Mouse (Mus musculus): ENCODE data around the gene Ell3.

Ell3 gene

GRCm38 (mm10) chr2:121447006-121447405 is 2.9 kb upstream of the Ell3 start:
- no peak for DNase-seq

DNA sequence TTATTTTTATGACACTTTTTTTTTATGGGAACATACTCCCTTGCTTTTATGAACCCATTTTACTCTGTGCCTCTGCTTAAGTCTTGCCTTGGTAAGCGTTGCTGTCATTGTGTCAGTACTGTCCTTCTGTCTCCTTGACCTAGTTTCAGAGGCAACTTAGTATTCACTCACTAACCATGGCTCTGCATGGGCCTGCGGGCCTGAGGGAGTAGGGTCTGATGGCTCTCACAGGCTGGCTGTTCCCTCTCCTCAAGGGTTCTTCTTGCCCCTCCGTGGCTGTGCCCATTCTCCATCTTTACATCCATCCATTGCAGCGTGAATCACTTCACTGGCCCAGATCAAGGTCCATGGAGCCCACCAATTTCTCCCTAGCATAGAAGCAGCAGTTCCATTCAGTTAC is 2.4 kb upstream of the Ell3 start:
- DNase-seq, result no peak

DNA sequence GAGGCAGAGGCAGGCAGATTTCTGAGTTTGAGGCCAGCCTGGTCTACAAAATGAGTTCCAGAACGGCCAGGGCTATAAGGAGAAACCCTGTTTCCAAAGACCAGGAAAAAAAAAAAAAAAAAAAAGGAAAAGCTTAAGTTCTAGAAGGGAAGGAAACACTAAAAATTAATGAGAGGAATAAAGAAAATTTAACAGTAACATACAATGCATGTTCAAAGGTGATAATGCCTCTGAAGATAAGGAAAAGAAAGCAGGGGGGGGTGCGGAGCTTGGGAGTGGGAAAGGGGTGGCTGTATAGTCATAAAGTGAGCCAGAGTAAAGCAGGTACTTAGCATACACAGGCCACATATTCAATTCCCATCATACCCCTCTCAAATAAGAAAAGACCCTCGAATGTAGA is 1.0 kb upstream of the Ell3 start:
- no peak for DNase-seq

- DNase-seq, result no peak
Observed at GRCm38 (mm10) chr2:121443068-121443349, 1.1 kb downstream of the Ell3 start.

DNA sequence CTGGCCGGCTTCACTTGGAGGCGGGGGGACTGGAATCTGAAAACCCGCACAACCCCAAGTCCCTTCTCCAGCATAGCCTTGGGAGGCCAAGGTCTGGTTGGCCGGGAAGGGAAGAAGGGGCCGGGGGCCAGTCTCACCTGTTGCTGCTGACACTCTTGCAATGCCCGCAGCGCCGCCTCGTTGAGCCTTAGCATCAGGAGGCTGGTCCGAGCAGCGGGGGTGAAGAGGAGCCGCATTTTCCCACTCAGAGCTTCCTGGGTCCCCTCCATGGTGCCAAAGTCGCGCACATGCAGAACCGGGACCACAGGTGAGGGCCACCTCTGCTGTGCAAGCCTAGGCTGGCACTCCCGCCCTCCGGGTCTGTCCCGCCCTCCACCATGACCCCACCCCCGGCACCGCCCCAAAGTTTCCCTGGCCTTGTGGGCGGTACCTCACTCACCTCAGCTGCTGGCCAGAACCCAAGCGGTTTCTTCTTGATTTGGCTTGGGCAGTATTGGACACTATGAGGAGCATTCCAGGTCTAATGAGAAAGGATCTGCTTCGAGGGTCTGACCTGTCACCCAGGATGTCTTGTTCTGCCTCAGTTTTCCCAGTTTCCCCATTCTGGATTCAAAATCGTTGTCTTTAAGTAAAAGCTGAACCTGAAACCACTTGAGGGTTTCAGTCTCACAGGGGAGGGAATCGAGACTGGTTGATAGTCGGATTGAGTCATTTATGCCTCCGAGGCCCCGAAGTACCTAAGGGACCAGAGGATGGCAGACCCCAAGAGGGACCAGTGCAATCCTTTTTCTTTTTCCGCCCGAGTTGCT is 1.6 kb downstream of the Ell3 start:
- DNase-seq, result no peak

GRCm38 (mm10) chr2:121441800-121442199 is 2.3 kb downstream of the Ell3 start:
- no peak for DNase-seq

DNA sequence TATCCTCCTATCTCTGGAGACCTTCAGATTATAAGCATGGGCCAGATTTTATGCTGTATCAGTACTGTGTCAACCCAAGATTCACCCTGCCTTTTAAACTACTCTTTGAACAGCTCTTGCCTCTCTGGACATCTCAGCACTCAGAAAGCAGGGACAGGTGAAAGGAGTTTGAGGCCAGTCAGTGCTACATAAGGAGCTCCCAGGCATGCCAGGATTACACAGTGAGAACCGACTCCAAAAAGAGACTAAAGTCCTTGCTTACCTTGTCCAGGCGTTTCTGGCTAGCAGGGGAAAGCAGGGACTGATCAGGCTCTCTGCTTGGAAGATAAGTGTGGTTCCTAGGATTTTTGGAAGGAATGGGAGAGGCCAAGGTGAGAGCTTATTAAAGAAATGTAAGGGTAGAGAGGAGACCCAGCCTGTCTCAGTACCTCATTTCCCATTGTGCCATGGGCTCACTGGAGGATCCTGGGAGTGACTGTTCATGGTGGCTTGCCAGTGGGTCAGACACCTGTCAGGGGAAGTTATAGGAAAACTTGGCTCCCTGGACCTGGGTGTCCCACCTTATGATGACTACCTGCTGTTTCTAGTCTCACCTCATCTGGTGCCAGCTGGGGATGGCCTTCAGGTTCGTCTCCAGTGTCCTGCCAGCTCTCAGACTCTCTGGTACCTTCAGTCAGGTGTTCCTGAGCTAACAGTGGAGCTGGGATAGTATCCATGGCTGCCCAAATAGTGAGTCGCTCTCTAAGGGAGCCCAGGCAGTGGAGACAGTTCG is 3.1 kb downstream of the Ell3 start:
- DNase-seq, result no peak

DNA sequence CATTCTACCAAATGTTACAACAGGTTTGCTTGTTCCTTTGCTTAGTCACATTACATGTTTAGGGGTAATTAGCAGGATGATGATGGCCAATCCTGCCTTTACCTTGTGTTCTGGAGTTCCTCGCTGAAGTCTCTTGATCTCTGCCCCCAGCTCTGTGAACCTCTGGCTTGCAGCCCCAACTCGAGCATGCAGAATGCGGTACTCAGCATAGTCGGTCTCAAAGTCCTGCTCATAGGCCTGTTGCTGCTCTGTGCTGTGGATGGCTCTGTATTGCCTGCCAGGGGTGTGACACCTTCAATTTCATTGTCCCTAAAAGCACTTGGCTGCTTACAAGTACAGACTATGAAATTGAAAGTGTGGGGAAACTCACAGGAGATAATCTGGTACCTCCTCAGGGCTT is 4.3 kb downstream of the Ell3 start:
- DNase-seq, result no peak

DNA sequence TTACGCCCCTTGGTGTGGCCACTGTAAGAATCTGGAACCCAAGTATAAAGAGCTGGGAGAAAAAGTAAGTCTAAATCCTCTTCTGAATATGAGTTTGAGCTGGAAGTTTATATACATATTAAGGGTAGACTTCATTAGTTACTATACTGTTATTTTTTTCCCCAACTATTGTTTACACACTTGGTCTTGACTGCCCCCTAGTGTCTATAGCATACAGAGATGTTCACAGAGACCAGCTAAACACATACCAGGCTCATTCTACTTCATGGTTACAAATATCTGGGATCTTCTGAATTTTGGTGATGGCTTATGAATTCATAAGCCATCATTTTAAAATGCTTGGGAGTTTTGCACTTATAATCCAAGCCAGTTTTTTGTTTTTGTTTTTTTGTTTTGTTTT is 9.2 kb downstream of the Ell3 start:
- DNase-seq, result no peak

GRCm38 (mm10) chr2:121425890-121426289 is 18.2 kb downstream of the Ell3 start:
- DNase-seq, result no peak

- DNase-seq, result no peak
Observed at GRCm38 (mm10) chr2:121423166-121423565, 20.9 kb downstream of the Ell3 start.

DNA sequence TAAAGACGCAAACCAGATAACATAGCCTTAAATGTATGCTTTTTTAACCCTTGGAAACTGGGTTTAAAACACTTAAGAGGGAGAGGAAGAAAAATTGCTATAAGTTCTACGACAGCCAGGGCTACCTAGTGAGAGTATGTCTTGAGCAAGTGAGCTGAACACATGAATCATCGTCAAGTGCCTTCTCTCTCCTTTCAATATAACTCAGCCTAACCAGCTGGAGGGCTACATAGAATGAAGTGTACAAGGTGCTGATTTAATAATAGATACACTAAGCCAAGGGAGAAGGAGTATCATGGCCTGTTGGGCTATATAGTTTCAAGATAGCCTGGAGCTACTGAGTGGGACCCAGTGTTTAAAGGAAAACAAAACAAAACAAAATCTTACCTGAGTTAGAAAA is 25.6 kb downstream of the Ell3 start:
- DNase-seq, result no peak

- DNase-seq, result no peak
Observed at GRCm38 (mm10) chr2:121416356-121416755, 27.7 kb downstream of the Ell3 start.

GRCm38 (mm10) chr2:121415591-121415990 is 28.5 kb downstream of the Ell3 start:
- no peak for DNase-seq

- DNase-seq, result no peak
Observed at GRCm38 (mm10) chr2:121415103-121415502, 29.0 kb downstream of the Ell3 start.

DNA sequence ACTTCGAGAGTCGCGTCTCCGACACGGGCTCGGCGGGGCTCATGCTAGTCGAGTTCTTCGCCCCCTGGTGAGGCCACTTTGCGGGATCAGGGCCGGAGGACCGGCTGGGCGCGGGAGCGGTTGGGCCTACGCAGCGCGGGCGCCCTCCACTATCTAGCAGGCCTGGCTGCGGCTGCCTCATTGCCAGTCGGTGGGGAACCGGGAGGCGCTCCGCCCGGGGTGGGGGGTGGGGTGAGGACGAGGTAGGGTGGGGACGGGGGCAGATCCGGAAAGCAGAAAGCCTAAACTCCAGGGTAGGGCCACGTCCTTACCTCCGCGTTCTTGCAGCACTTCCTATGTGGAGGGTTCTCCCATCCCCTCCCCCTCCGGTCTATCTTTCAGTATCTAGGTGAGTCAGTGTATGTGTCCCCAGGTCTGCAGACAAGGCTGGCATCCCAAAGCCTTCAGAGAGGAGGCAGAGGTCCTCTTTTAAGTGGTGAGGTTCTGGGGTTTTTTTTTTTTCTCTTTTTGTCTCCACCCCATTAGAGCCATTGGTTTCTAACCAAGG is 29.9 kb downstream of the Ell3 start:
- DNase-seq, result no peak

DNA sequence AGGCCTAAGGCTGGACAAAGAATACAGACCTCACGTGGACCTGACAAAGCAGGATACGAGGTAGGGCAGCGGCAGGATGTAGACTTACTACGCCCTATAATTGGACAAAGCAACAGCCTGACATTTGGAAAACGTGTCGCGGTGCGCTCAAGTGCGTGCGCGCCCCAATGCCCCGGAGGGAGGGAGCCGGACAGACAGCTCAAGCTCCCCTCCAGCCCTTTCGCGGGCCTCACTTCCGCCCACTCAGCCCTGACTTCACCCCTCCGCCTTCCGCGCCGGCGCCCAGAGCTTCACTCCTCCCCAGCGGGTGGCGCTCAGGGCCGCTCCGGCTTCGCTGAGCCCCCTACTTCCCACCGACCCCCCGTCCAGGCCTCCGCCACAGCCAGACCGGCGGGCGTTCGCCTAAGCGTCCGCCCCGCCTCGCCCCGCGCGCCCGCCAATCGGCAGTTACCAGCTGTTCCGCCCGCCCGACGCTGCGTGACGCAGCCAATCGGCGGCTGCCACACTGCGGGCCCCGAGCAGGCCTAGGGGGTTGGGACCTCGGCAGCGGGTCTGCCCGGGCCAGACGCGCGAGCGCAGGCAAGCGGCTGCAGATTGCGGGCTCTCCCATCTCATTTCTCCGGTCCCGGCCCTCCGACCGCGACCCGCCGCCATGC is 30.6 kb downstream of the Ell3 start, which contains the start of the genes Pdia3 and Catsper2:
TSS of gene Pdia3 (plus strand) at position 389 of the 656 bp plus-strand sequence.
TSS of gene Catsper2 (minus strand) at position 406 of the 656 bp plus-strand sequence.
- peak; percentile 95 for DNase-seq

DNA sequence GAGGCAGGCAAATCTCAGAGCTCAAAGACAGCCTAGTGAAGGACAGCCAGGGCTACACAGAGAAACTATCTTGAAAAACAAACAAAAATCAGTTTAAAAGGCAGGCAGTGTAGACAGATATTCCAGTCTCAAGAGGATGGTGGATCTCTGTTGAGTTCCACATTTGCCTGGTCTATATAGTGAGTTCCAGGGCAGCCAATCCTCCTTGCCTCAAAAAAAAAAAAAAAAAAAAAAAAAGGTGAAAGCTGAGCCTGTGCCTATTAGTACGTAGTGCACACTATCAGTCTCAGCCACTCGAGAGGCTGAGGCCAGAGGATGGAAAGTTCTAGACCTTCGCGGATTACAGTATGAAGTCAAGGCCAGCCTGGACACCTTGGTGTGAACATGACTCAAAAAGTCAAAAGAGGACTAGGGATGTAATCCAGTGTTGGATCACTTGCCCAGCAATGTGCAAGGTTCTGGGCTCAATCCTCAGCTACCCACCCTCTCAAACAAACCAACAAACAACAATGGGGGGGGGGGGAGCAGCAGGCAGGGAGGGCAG is 31.2 kb downstream of the Ell3 start:
- no peak for DNase-seq

DNA sequence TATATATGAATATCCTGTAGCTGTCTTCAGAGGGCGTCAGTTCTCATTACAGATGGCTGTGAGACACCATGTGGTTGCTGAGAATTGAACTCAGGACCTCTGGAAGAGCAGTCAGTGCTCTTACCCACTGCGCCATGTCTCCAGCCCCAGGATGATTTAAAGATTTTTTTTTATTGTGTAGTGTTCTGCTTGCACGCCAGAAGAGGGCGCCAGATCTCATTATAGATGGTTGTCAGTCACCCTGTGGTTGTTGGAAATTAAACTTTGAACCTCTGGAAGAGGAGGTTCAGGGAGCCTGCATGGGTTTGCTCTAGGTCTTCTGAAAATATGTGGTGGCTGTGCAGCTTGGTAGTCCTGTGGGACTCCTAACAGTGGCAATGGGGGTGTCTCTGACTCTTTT is 35.9 kb downstream of the Ell3 start:
- DNase-seq, result no peak

DNA sequence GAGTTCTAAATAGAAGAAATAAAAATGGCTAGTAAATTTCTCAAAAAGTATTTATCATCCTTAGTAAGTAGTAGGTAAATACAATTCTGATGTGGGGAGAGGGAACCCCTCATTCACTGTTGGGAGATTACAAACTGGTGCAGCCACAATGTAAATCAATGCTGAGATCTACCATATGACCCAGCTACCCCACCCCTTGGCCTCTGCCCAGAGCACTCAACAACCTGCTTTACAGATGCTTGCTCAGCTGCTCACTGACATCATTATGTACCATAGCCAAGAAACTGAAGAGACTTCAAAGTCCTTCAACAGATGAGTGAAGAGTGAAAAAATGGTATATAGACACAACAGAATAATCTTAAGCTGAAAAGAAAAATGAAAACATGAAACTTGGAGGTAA is 40.8 kb downstream of the Ell3 start:
- DNase-seq, result no peak

- peak; percentile 94 for DNase-seq
Observed at GRCm38 (mm10) chr2:121396624-121397023, 47.5 kb downstream of the Ell3 start.
